Mouse (Mus musculus) brain, adult 2 months (tissue): ENCODE data around the gene Cacna1e.

Source experiments
- DNase-seq: peaks from one replicate; pipeline ENCODE4 v3.0.0; 2011; ENCODE audit warnings: low read depth, low spot score

Gene Cacna1e

GRCm38 (mm10) chr1:154415826-154416225, 468.5 kb downstream of the Cacna1e start:
- no peak for DNase-seq

DNA sequence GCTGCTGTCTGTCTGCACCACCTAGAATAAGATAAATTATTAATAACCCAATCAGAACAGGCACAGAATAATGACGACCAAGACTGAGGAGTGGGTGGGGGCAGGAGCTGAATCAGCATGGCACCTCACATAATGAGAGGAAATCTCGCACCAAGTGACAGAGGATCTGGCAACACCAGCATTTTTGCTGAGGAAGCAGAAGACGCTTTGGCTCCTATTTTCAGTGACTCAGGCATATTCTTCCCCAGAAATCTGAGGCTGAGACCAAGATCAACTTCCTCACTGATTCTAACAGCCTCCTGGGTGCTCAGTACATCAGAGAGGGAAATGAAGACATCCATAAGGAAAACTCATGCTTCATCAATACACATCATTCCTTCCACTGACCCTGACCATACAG, 471.2 kb downstream of the Cacna1e start:
- peak; percentile 63 for DNase-seq

DNA sequence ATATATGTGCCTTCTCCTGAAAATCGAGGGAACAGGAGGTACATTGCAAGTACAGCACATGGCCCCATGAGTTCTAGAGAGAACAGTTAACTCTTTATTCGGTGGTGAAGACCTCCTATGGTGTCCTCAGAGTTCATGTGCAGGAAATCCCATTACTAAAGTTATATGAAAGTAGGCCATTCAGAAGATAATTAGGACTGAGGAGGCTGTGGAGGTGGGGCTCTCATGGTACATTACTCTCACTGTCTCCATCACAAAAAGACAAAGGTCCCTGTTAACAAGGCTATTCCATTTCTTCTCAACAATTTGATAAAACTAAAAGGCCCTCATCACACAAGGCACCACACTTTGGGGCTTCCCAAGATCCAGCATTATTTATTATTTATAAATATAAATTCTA, 475.2 kb downstream of the Cacna1e start:
- no peak for DNase-seq

GRCm38 (mm10) chr1:154391979-154392378, 492.3 kb downstream of the Cacna1e start:
- DNase-seq, result no peak
